Mouse (Mus musculus): ENCODE data around the gene Ppp4r2.
"Not testable (repeated sequence)": the region's sequence is repeated elsewhere in the genome, so short reads cannot be mapped to it uniquely, and the experiment has no call there.

Ppp4r2 gene

GRCm38 (mm10) chr6:100831188-100831587 lies 2.2 kb upstream of the Ppp4r2 start:
- no peak for DNase-seq (ENCODE audit: low read depth, low spot score)

DNA sequence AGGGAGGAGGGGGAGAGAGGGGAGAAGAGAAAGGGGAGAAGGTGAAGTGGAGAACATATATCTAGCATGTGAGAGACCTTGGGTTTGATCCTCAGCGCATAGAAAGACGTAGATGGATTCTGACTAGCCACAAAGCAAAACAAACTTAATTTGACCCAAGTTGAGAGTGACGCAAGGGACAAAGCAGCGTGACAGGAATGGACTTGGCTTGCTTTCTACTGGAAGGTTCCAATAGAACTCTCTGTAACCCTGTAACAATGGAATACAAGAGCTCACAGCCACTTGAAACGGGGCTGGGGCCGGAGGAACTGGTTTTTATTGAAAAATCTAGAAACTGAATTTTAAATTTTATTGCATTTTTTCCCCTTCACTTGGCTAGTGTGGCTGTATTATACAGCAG lies 1.7 kb upstream of the Ppp4r2 start:
- no peak for DNase-seq (ENCODE audit: low read depth, low spot score)

GRCm38 (mm10) chr6:100833811-100834481 lies 524 bp downstream of the Ppp4r2 start:
- DNase-seq (ENCODE audit: low read depth, low spot score), result peak; percentile 19

- no peak for DNase-seq (ENCODE audit: low read depth, low spot score)
Observed at GRCm38 (mm10) chr6:100834489-100835160, 1.2 kb downstream of the Ppp4r2 start.

GRCm38 (mm10) chr6:100845058-100845457 lies 11.6 kb downstream of the Ppp4r2 start:
- DNase-seq (ENCODE audit: low read depth, low spot score), result no peak

GRCm38 (mm10) chr6:100847264-100847663 lies 13.8 kb downstream of the Ppp4r2 start:
- no peak for DNase-seq (ENCODE audit: low read depth, low spot score)

- DNase-seq (ENCODE audit: low read depth, low spot score), result no peak
Observed at GRCm38 (mm10) chr6:100848682-100849375, 15.4 kb downstream of the Ppp4r2 start.

GRCm38 (mm10) chr6:100850671-100851081 lies 17.3 kb downstream of the Ppp4r2 start:
- DNase-seq (ENCODE audit: low read depth, low spot score), result no peak

DNA sequence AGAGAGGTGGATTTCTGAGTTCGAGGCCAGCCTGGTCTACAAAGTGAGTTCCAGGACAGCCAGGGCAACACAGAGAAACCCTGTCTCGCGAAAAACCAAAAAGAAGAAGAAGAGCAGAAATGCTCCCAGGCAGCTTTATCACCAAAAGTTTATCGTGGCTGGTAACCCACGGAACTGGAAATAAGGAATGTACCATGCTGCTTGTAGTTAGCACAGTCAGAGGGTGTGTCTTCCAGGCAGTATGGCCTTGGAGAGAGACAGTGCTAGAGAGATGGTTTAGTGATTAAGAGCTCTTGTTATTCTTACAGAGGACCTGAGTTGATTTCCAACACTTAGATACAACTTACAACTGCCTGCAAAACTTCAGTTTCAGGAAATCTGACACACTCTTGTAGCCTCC lies 17.7 kb downstream of the Ppp4r2 start:
- DNase-seq (ENCODE audit: low read depth, low spot score), result no peak

DNA sequence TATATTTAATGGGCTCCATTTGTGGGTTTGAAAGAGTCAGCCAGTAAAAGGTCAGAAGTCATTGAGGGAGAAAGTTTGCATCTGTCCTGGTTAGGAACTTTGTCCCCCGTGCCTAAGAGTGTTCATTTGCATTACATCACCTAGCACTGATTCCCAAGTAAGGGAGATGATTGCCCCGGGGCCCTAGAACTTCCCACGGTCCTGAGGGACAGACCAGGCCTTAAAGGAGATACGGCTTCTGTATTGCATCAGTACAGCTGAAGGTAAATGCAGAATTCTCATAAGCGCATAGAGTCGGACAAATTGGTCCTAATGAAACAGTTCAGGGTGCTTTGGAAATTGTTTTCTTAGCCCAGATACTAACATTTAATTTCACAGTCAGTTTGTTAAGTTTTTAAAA lies 31.9 kb downstream of the Ppp4r2 start:
- DNase-seq (ENCODE audit: low read depth, low spot score), result no peak

DNA sequence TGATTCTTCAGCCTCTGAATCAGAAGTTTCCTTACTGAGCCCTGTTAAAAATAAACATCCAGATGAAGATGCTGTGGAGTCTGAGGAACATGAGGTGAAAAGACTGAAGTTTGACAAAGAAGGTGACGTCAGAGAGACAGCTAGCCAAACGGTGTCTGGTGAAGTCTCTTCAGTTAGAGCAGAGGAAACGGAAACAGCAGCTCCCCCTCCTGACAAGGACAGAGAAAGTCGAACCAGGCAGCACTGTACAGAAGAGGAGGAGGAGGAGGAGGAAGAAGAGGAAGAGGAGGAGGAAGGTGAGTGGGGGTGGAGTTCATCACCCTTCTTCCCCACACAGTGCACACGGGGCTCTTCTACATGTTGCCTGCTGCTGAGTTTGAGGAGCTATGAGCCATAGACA lies 32.4 kb downstream of the Ppp4r2 start:
- DNase-seq (ENCODE audit: low read depth, low spot score), result not testable (repeated sequence)

GRCm38 (mm10) chr6:100866246-100866645 lies 32.8 kb downstream of the Ppp4r2 start:
- not testable (repeated sequence) for DNase-seq (ENCODE audit: low read depth, low spot score)

GRCm38 (mm10) chr6:100868863-100869262 lies 35.4 kb downstream of the Ppp4r2 start:
- no peak for DNase-seq (ENCODE audit: low read depth, low spot score)

- no peak for DNase-seq (ENCODE audit: low read depth, low spot score)
Observed at GRCm38 (mm10) chr6:100869909-100870308, 36.5 kb downstream of the Ppp4r2 start.

DNA sequence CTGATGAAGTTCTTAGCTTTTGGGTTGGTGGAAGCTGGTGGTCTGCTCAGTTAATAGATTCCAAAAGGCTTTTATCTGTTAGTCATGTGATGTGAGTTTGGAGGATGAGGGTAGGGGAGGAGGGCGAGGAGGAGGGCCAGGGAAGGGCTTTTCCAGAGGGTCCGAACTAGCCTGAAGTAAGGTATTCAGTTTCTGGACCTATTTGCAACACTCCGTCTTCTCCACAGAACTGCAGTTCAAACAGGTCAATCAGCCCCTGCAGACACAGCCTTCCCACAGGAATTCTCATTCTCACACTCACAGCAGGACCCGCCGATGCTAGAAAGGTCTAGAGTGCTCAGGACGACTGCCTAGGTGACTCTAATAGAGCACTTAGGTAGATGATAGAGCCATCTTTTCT lies 39.8 kb downstream of the Ppp4r2 start:
- no peak for DNase-seq (ENCODE audit: low read depth, low spot score)

GRCm38 (mm10) chr6:100875862-100876623 lies 42.6 kb downstream of the Ppp4r2 start:
- peak; percentile 68 for DNase-seq (ENCODE audit: low read depth, low spot score)

DNA sequence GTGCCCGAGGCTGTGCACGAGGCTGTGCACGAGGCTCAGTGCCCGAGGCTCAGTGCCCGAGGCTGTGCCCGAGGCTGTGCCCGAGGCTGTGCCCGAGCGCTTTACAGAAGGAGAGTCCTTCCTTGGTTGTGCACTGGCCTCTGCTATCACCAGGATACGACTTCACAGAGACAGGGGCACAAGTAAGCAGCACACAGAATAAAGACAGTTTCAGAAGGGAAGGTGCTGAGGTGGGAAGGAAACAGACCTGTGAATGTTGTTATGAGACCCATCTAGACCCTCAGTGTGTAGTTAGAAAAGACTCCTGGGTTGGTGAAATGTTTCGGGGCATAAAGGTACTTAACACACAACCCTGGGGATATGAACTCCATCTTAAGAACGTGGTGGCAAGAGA lies 43.2 kb downstream of the Ppp4r2 start:
- no peak for DNase-seq (ENCODE audit: low read depth, low spot score)

GRCm38 (mm10) chr6:100878546-100878945 lies 45.1 kb downstream of the Ppp4r2 start:
- no peak for DNase-seq (ENCODE audit: low read depth, low spot score)

GRCm38 (mm10) chr6:100879607-100880006 lies 46.2 kb downstream of the Ppp4r2 start:
- no peak for DNase-seq (ENCODE audit: low read depth, low spot score)

DNA sequence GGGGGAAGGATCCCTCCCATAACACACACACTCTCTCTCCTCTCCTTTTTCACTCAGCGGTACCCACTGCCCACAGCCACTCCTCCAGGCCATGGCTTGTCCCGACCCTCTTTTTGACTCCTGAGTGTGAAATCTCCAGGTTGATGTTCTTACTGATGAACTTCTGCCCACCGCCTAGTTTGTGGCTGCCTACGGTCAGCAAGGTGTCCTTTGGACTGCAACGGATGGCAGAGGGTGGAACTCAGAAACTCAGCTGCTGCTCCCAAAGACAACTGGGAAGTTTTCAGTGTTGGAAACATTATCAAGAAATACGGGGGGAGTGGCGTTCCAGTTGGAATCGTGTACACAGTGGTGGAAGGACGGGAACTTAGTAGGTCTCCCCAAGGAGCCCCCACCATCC lies 48.2 kb downstream of the Ppp4r2 start:
- no peak for DNase-seq (ENCODE audit: low read depth, low spot score)

DNA sequence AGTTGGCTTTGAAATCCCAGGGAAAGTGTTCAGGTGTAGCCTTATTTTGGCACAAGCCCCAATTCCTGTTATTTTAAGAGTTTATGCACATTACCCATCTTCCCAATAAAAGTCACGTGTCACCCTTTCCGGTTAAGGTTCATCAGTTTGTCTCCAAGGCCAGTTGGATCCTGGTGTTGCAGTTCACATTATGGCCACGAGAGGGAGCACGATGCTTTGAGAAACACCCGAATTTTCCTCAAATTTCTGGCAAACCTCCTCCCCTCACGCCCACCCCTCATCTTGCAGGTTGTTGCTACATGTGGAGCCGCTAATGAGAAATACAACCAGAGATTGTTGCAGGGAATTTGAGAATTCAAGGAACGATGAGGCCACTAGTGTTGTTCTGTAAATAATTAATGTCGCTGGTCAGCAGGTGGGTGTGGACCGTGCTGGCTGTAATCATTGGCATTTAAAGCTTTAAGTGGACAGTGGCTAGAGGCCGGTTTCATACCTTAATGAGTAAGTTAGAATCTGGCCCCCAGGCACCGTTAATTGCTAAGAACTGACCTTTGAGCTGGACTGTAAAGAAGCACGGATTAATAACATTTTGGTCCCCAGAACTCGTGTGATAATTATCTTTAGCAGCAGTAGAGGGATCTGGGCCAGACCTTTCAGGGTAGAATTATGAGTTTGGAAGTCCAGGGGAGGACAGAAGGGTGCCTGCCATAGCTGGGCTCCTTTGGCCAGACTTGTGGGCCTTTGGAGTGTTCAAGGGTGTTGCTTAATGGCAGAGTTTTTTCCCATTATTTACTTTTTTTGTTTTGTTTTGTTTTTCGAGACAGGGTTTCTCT lies 49.2 kb downstream of the Ppp4r2 start:
- peak; percentile 70 for DNase-seq (ENCODE audit: low read depth, low spot score)
